Mouse (Mus musculus) urinary bladder, postnatal 10 days (tissue): ENCODE measurements around the gene Fam110a.
A peak's percentile ranks its signal among the peaks of the same experiment; 100 is the strongest.

Experiments
- DNase-seq: peaks from one replicate; pipeline ENCODE4 v3.0.0; 2022; ENCODE audit warnings: low spot score

Fam110a gene

GRCm38 (mm10) chr2:151970191-151971172 lies 9.5 kb downstream of the Fam110a start:
- peak; percentile 59 for DNase-seq

DNA sequence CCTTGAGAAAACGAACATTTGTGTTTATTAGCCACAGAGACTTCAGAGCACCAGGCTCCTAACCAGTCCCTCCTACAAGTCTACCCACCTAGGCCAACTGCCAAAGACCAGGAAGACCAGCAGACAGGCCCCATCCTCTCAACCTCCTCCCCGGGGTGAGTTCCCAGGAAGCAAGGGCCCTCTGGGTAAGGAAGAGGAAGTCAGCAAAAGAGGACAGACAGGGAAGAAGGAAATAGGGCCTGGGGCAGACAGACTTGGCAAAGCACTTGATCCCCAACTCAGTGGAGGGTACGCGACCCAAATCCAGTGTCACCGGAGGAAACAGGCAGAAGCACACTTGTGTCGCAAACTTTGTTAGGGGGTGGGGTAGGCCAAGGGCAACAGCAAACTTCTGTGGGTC lies 10.6 kb downstream of the Fam110a start:
- no peak for DNase-seq

DNA sequence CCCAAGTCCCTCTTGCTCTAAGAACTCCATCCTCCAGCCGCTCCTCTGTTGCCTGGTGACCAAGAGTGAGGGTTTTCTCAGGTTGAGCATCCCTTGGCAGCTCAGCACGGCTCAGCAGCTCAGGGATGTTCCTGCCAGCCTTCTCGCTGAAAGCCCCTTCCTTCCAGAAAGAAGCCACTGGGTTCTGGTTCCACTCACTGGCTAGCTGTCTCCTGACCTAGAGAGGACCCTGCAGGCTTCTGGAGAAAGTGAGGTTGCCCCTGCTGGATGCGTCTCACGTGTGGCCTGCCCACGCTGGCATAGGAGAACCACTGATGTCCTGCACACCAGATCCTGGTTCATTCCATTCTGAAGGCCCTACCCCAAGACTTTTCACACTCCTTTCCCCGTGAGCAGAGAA lies 11.0 kb downstream of the Fam110a start:
- DNase-seq: no peak

DNA sequence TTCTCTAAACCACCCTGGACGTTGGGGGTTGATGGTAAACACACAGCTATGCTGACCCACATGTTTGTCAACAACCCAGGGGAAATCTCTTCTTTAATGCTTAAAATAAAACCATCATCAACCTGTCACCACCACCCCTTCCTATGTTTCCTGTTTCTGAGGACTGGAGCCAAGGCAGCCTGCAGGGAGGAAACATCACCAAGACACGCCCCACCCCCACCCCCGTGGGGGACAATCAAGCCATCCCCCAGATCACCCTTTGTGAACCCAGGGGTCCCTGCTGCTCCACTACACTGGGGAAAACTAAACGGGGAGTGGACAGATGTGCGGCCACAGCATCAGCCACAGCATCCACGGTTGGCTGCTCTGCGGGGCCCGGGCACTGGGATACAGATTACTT lies 11.6 kb downstream of the Fam110a start:
- DNase-seq: no peak

DNA sequence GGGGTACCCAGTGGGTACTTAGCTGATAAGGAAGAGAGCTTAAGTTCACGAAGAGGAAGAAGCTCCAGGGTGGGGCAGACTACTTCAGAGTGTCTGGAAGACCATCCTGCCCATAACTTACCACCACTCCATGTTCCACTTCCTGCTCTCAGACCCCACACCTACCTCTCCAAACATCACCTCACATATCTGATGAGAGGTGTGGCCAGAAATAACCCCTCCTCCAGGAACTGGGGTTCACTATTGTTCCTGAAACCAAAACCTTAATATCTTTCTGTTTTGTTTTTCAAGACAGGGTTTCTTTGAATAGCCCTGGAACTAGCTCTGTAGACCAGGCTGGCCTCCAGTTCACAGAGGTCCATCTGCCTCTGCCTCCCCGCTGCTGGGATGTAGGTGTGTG lies 12.2 kb downstream of the Fam110a start:
- DNase-seq: no peak

- DNase-seq: no peak
Measured at GRCm38 (mm10) chr2:151967176-151967750, 12.8 kb downstream of the Fam110a start.

- no peak for DNase-seq
Measured at GRCm38 (mm10) chr2:151964052-151964451, 16.0 kb downstream of the Fam110a start.

- DNase-seq: no peak
Measured at GRCm38 (mm10) chr2:151963319-151963718, 16.7 kb downstream of the Fam110a start.

GRCm38 (mm10) chr2:151962474-151962873 lies 17.5 kb downstream of the Fam110a start:
- DNase-seq: peak; percentile 41

GRCm38 (mm10) chr2:151961284-151962196 lies 18.5 kb downstream of the Fam110a start:
- no peak for DNase-seq

- DNase-seq: no peak
Measured at GRCm38 (mm10) chr2:151959274-151959673, 20.7 kb downstream of the Fam110a start.

DNA sequence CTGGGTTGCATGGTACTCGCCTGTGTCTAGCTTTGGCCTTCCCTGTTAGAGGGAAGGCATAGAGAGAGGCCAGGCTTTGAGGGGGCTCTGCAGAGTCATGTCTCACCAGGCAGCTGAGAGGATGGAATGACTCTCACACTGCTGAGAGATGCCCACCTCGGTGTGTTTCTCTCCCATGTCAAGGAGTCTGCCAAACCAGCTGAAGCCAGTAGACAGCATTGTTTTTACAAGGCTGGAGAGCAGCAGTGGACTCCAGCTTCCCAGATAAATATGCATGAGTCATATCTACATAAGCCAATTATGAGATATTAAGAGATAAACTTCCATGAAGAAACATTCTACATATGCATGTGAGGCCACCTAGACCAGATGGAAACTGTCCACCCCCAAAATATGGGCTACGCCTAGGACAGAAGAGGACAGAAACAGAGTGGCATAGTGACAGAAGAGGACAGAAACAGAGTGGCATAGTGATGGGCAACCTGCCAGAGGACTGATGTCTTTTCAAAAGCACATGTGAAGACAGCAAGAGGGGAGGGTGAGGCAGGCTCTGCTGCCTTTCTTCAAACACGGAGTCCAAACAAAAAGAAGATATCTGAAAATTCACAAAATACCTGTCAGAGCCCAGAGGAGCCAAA lies 23.4 kb downstream of the Fam110a start:
- DNase-seq: no peak

DNA sequence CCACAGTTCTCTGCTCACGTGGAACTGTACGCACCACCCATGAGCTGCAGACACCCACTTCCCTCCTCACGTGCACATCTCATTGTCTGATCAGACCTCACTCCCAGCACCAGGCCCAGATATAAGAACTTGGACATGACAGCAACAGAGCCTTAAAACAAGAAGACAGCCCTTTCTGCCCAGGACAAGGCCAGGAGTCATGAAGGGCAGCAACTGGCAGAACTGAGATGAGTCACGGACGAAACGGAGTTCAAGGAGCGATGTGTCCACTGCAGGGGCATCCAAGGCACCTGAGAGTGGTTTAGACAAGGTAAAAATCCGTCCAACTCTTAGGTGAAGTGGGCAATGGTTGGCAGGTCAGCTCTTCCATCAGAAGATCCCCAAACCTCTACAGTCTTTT lies 26.4 kb downstream of the Fam110a start:
- no peak for DNase-seq

DNA sequence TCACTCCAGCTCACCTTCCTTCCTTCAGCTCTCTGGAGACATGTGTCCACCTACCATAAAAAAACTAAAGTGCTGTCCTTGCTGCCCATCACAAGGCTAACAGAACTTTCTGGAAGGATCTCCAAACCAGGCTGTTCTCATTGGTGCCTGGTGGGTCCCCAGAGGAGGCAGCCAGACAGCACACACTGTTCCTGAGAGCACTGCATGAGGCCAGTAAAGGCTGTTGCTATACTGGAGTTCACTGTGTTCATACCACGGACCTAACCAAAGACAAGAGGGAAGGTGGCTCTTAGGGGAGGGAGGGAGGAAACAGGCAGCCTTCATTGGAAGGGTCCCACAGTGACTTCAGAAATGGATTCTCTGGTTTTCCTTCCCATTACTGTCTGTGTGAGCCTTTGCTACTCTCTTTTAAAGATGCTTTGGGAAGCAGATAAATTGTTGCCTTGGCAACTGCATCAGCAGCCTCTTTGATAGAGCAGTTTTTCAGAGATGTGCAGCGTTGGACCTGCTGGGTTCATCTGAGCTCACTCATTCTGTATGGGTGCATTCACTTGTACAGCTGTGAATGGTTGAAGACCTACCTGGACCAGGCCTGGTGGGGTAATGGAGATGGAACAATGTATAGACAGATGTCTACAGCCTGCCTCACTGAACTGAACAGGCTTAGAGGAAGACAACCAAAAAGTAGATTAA lies 30.8 kb downstream of the Fam110a start:
- DNase-seq: no peak

GRCm38 (mm10) chr2:151948311-151948710 lies 31.7 kb downstream of the Fam110a start:
- DNase-seq: no peak

DNA sequence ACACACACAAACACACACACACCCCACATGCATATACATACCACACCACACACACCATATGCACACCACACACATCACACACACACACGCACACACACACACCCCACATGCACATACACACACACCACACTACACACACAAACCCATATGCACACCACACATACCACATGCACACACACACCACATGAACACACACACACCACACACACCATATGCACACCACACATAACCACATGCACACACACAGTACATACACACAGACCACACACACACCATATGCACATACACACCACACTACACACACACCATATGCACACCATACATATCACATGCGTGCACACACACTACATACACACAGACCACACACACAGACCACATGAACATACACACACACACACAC lies 32.4 kb downstream of the Fam110a start:
- DNase-seq: no peak

DNA sequence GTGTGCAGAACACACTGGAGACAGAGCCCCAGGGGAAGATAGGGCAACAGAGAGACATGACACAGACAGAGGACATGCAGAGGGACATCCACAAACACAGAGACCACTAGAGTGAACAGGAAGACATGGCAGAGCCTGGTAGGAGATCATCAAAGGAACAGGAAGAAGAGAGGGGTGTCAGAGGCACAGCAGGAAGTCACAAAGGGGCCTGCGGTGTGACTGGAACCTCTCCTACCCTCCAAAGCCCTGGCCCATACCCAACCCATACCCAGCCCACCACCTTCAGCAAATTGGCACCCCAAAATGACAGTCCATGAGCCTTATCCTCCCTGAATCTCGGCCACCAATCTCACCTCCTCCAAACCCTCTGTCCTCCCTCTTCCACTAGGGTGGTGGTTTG lies 35.9 kb downstream of the Fam110a start:
- no peak for DNase-seq

GRCm38 (mm10) chr2:151941269-151941668 lies 38.8 kb downstream of the Fam110a start:
- no peak for DNase-seq

GRCm38 (mm10) chr2:151939651-151940420 lies 40.2 kb downstream of the Fam110a start:
- DNase-seq: no peak

GRCm38 (mm10) chr2:151938780-151939200 lies 41.2 kb downstream of the Fam110a start:
- DNase-seq: no peak
